ENCODE assay signal across 8 mouse cellular contexts in genomic region chr8:80739155-80739924, GRCm38 (mm10). TPM values are rescaled to one million over a fixed set of nuclear protein-coding genes. Genes with fewer than 3 reads are reported as not detected.
DNase-seq lines count a peak whose midpoint lies in the region; ATAC-seq and TF ChIP-seq lines count a peak whose summit lies in the region.
"Not testable (repeated sequence)": the region's sequence is repeated elsewhere in the genome, so short reads cannot be mapped to it uniquely, and the experiment has no call there.

Smarca5 (minus strand) TSS chr8:80739497.

- peak; percentile 97 for ATAC-seq in hindbrain, embryonic 11.5 days (ENCODE audit: low FRiP score)
- peak; percentile 98 for ATAC-seq in lung, postnatal 0 days

- H3K9ac ChIP-seq in hindbrain, embryonic 11.5 days (ENCODE audit: low read depth, low read length) = peak within 1 kb of the TSS; percentile 97
- H3K9ac ChIP-seq in lung, postnatal 0 days (replicated peaks; ENCODE audit: low read depth) = peak within 1 kb of the TSS; percentile 83

- peak within 1 kb of the TSS; percentile 99 for H3K27ac ChIP-seq in hindbrain, embryonic 11.5 days (ENCODE audit: low read depth, low read length)
- peak within 1 kb of the TSS; percentile 93 for H3K27ac ChIP-seq in lung, postnatal 0 days (ENCODE audit: low read length)

- not testable (repeated sequence) for H3K36me3 ChIP-seq in hindbrain, embryonic 11.5 days (ENCODE audit: control insufficient read depth, insufficient read depth, low read length); lung, postnatal 0 days (ENCODE audit: insufficient read depth, low read length)

- DNase-seq in NIH3T3 (ENCODE audit: low read depth) = peak; percentile 93
- peak; percentile 97 for DNase-seq in cerebellum, adult 9-11 months
- DNase-seq in frontal cortex, adult 2 months (ENCODE audit: extremely low spot score in 1 of 2, low spot score in 1 of 2) = peak; percentile 90 to 93
- DNase-seq in hindbrain, embryonic 11.5 days (ENCODE audit: low spot score) = peak; percentile 89
- DNase-seq in layer of hippocampus, postnatal 10 days (ENCODE audit: low spot score in 2 of 2) = peak; percentile 93 to 96
- DNase-seq in lung, postnatal 0 days (ENCODE audit: low spot score) = peak; percentile 96
- DNase-seq in ovary, postnatal 10 days (ENCODE audit: low spot score) = peak; percentile 96
- peak; percentile 95 for DNase-seq in thymus, postnatal 0 days (ENCODE audit: low spot score)

- H3K9me3 ChIP-seq in hindbrain, embryonic 11.5 days (ENCODE audit: control insufficient read depth, low read length); lung, postnatal 0 days (ENCODE audit: low read length): not testable (repeated sequence)

- H3K27me3 ChIP-seq in hindbrain, embryonic 11.5 days (ENCODE audit: control insufficient read depth, insufficient read depth, low read length); lung, postnatal 0 days (replicated peaks; ENCODE audit: insufficient read depth, low read length): not testable (repeated sequence)

- TF ChIP-seq CTCF in lung, postnatal 0 days (IDR thresholded peaks at IDR 0.05) = peak; percentile 36

- peak within 1 kb of the TSS; percentile 63 for H3K4me2 ChIP-seq in hindbrain, embryonic 11.5 days (replicated peaks; ENCODE audit: low read depth, low read length)
- H3K4me2 ChIP-seq in lung, postnatal 0 days (replicated peaks; ENCODE audit: low read depth, low read length) = peak within 1 kb of the TSS; percentile 80

- not testable (repeated sequence) for TF ChIP-seq EP300 in lung, postnatal 0 days (IDR thresholded peaks at IDR 0.05)

- not testable (repeated sequence) for H3K4me1 ChIP-seq in hindbrain, embryonic 11.5 days (replicated peaks; ENCODE audit: control insufficient read depth, insufficient read depth, low read length); lung, postnatal 0 days (ENCODE audit: insufficient read depth, low read depth, low read length)

- peak within 1 kb of the TSS; percentile 87 for H3K4me3 ChIP-seq in hindbrain, embryonic 11.5 days (ENCODE audit: low read depth, low read length)
- peak within 1 kb of the TSS; percentile 88 for H3K4me3 ChIP-seq in lung, postnatal 0 days (ENCODE audit: low read depth, low read length)

- 2% methylated on average over 67 of the region's 91 CpGs for WGBS in hindbrain, embryonic 11.5 days
- WGBS in lung, postnatal 0 days = 3% methylated on average over 71 of the region's 91 CpGs

RNA-seq across cellular contexts. Expression of gene Smarca5, which starts in this region (rescaled TPM):
- 18.8 and 19.2 TPM in 2 replicates for polyA plus RNA-seq in frontal cortex, adult 2 months (2012; rRNA removed)
- 146 and 157 TPM in 2 replicates for polyA plus RNA-seq in hindbrain, embryonic 11.5 days (2014; fragmentation: Nextera tagmentation; extraction: Ambion mirVana)
- 10 to 100 TPM; 45.5 to 51.5 TPM for total RNA-seq in layer of hippocampus, postnatal 10 days (2021)
- 28.7 and 35.5 TPM in 2 replicates for polyA plus RNA-seq in lung, postnatal 0 days (2015; fragmentation: Nextera tagmentation; extraction: Ambion mirVana)
- 86.7 and 91.3 TPM in 2 replicates for polyA plus RNA-seq in thymus, postnatal 0 days (2015; fragmentation: Nextera tagmentation; extraction: Ambion mirVana)

Comparison
In these comparisons a context has a peak if more than half of its experiments do, and no peak if none do; other contexts are left out.
1. Peak in every context shown above with its lines: DNase-seq, ATAC-seq, H3K4me3 ChIP-seq and H3K27ac ChIP-seq.